Mouse (Mus musculus): Measurements from ENCODE around the gene Cracr2b. TPM values are rescaled to one million over a fixed set of nuclear protein-coding genes. Genes with fewer than 3 reads are reported as not detected.
A peak's percentile ranks its signal among the peaks of the same experiment; 100 is the strongest.

Cracr2b gene
- polyA plus RNA-seq, 1 experiment: 15.3 TPM

- WGBS: 62% methylated on average over 12 of the region's 12 CpGs
- Histone ChIP-seq H3K27ac (ENCODE audit: insufficient read depth, low read depth, low read length) (peak overlapping the region; percentile 34), H3K36me3 (ENCODE audit: control insufficient read depth, insufficient read depth, low read length) (no peaks in the 10 kb centered on the region), H3K27me3 (replicated peaks; ENCODE audit: control insufficient read depth, insufficient read depth, low read length) (no peaks in the 10 kb centered on the region), H3K4me3 (ENCODE audit: insufficient read depth, low read depth, low read length) (peak overlapping the region; percentile 29; the same call in 1 of the 2 replicates), H3K4me1 (ENCODE audit: control insufficient read depth, insufficient read depth, low read length) (peaks cover 20% of the 10 kb centered on the region)
- peak; percentile 86 for DNase-seq
- TF ChIP-seq CTCF (conservative IDR thresholded peaks at IDR 0.05; ENCODE audit: insufficient read depth, insufficient read length, low read depth, low read length) (no peak), POLR2A (IDR thresholded peaks at IDR 0.05; ENCODE audit: low read depth, low read length) (no peak)
Observed at GRCm38 (mm10) chr7:141463824-141464602, 3.1 kb downstream of the Cracr2b start.

GRCm38 (mm10) chr7:141464603-141465201 lies 3.8 kb downstream of the Cracr2b start:
- 36% methylated on average over 38 of the region's 38 CpGs for WGBS
- no peaks in the 10 kb centered on the region for H3K36me3 ChIP-seq (ENCODE audit: control insufficient read depth, insufficient read depth, low read length)
- no peak for TF ChIP-seq POLR2A (IDR thresholded peaks at IDR 0.05; ENCODE audit: low read depth, low read length)
- no peak for TF ChIP-seq CTCF (conservative IDR thresholded peaks at IDR 0.05; ENCODE audit: insufficient read depth, insufficient read length, low read depth, low read length)
- H3K4me1 ChIP-seq (ENCODE audit: control insufficient read depth, insufficient read depth, low read length): peaks cover 27% of the 10 kb centered on the region
- no peaks in the 10 kb centered on the region for H3K27me3 ChIP-seq (replicated peaks; ENCODE audit: control insufficient read depth, insufficient read depth, low read length)
- peak; percentile 68 for DNase-seq
- peak overlapping the region; percentile 29; the same call in 1 of the 2 replicates for H3K4me3 ChIP-seq (ENCODE audit: insufficient read depth, low read depth, low read length)
- H3K27ac ChIP-seq (ENCODE audit: insufficient read depth, low read depth, low read length): peak overlapping the region; percentile 25; the same call in 1 of the 2 replicates

GRCm38 (mm10) chr7:141465388-141466044 lies 4.6 kb downstream of the Cracr2b start:
- no peak for TF ChIP-seq CTCF (conservative IDR thresholded peaks at IDR 0.05; ENCODE audit: insufficient read depth, insufficient read length, low read depth, low read length)
- no peak for TF ChIP-seq POLR2A (IDR thresholded peaks at IDR 0.05; ENCODE audit: low read depth, low read length)
- no peak for DNase-seq
- H3K4me1 ChIP-seq (ENCODE audit: control insufficient read depth, insufficient read depth, low read length): peaks cover 31% of the 10 kb centered on the region
- no peaks in the 10 kb centered on the region for H3K36me3 ChIP-seq (ENCODE audit: control insufficient read depth, insufficient read depth, low read length)
- no peaks in the 10 kb centered on the region for H3K27me3 ChIP-seq (replicated peaks; ENCODE audit: control insufficient read depth, insufficient read depth, low read length)
- H3K4me3 ChIP-seq (ENCODE audit: insufficient read depth, low read depth, low read length): no peak overlapping the region
- 54% methylated on average over 9 of the region's 10 CpGs for WGBS
- H3K27ac ChIP-seq (ENCODE audit: insufficient read depth, low read depth, low read length): no peak overlapping the region

- H3K27me3 ChIP-seq (replicated peaks; ENCODE audit: control insufficient read depth, insufficient read depth, low read length): no peaks in the 10 kb centered on the region
- H3K36me3 ChIP-seq (ENCODE audit: control insufficient read depth, insufficient read depth, low read length): no peaks in the 10 kb centered on the region
- H3K4me3 ChIP-seq (ENCODE audit: insufficient read depth, low read depth, low read length): no peak overlapping the region
- DNase-seq: peak; percentile 31
- no peak overlapping the region for H3K27ac ChIP-seq (ENCODE audit: insufficient read depth, low read depth, low read length)
- TF ChIP-seq POLR2A (IDR thresholded peaks at IDR 0.05; ENCODE audit: low read depth, low read length): no peak
- no peak for TF ChIP-seq CTCF (conservative IDR thresholded peaks at IDR 0.05; ENCODE audit: insufficient read depth, insufficient read length, low read depth, low read length)
- 75% methylated on average over 7 of the region's 7 CpGs for WGBS
- peaks cover 31% of the 10 kb centered on the region for H3K4me1 ChIP-seq (ENCODE audit: control insufficient read depth, insufficient read depth, low read length)
Observed at GRCm38 (mm10) chr7:141466045-141466394, 5.1 kb downstream of the Cracr2b start.

GRCm38 (mm10) chr7:141466607-141467148 lies 5.8 kb downstream of the Cracr2b start:
- Histone ChIP-seq H3K27ac (ENCODE audit: insufficient read depth, low read depth, low read length) (peak overlapping the region; percentile 83), H3K27me3 (replicated peaks; ENCODE audit: control insufficient read depth, insufficient read depth, low read length) (no peaks in the 10 kb centered on the region), H3K4me3 (ENCODE audit: insufficient read depth, low read depth, low read length) (peak overlapping the region; percentile 32), H3K36me3 (ENCODE audit: control insufficient read depth, insufficient read depth, low read length) (no peaks in the 10 kb centered on the region), H3K4me1 (ENCODE audit: control insufficient read depth, insufficient read depth, low read length) (peaks cover 31% of the 10 kb centered on the region)
- no peak for DNase-seq
- WGBS: 54% methylated on average over 10 of the region's 10 CpGs
- TF ChIP-seq CTCF (conservative IDR thresholded peaks at IDR 0.05; ENCODE audit: insufficient read depth, insufficient read length, low read depth, low read length) (no peak), POLR2A (IDR thresholded peaks at IDR 0.05; ENCODE audit: low read depth, low read length) (no peak)

- H3K27me3 ChIP-seq (replicated peaks; ENCODE audit: control insufficient read depth, insufficient read depth, low read length): no peaks in the 10 kb centered on the region
- H3K4me1 ChIP-seq (ENCODE audit: control insufficient read depth, insufficient read depth, low read length): peaks cover 30% of the 10 kb centered on the region
- no peaks in the 10 kb centered on the region for H3K36me3 ChIP-seq (ENCODE audit: control insufficient read depth, insufficient read depth, low read length)
- peak within 1 kb of the TSS; percentile 99 for H3K4me3 ChIP-seq (ENCODE audit: insufficient read depth, low read depth, low read length)
- peak; percentile 97 for DNase-seq
- under 1% methylated on average over 52 of the region's 52 CpGs for WGBS
- TF ChIP-seq POLR2A (IDR thresholded peaks at IDR 0.05; ENCODE audit: low read depth, low read length) (peak; percentile 70), CTCF (conservative IDR thresholded peaks at IDR 0.05; ENCODE audit: insufficient read depth, insufficient read length, low read depth, low read length) (no peak)
- H3K27ac ChIP-seq (ENCODE audit: insufficient read depth, low read depth, low read length): peak within 1 kb of the TSS; percentile 98
Observed at GRCm38 (mm10) chr7:141467230-141468030, 6.5 kb downstream of the Cracr2b start, which contains the start of gene Cd151. Gene Cd151 (plus strand): TSS chr7:141467392.

All from kidney, adult 2 months (tissue).